Mouse (Mus musculus) granulocyte monocyte progenitor cell, adult 5-6 weeks (primary cell): Measurements from ENCODE around the gene Kcnj6. TPM values are rescaled to one million over a fixed set of nuclear protein-coding genes. Genes with fewer than 3 reads are reported as not detected.

Experiments
- ATAC-seq: replicated peaks from 2 replicates; pipeline ENCODE4 v1.8.0; 2016; ENCODE audit warnings: mild to moderate bottlenecking, moderate TSS enrichment, inconsistent platforms; ENCODE audit not compliant: poor library complexity, severe bottlenecking
- total RNA-seq, 2 experiments: library from RNA; stranded (forward) in 1 of 2; stranded (reverse) in 1 of 2; fragments of 200-712, 200-1000 nt in 1 of 2; fragments of >200 nt in 1 of 2; fragmentation: Nextera tagmentation in 1 of 2; gene quantifications; 2 replicates each; pipeline ENCODE4 v1.2.3; 2014 to 2017

Gene Kcnj6
- total RNA-seq (2014; fragmentation: Nextera tagmentation) (not detected in 2 replicates), total RNA-seq (2017) (not detected in 2 replicates)

GRCm38 (mm10) chr16:94997340-94997849 is at the start of gene Kcnj6:
Kcnj6 (minus strand) TSS chr16:94997701.
- ATAC-seq = peak; percentile 20; the same call in 1 of the 2 replicates

GRCm38 (mm10) chr16:95009937-95010336 is 12.4 kb upstream of the Kcnj6 start:
- ATAC-seq = peak; percentile 87

- ATAC-seq = no peak
These were observed 7.1 kb upstream of the Kcnj6 start for GRCm38 (mm10) chr16:95004599-95004998.

GRCm38 (mm10) chr16:94999551-94999950 is 2.0 kb upstream of the Kcnj6 start:
- ATAC-seq = no peak

- ATAC-seq = no peak
These were observed 1.5 kb upstream of the Kcnj6 start for GRCm38 (mm10) chr16:94999019-94999418.

- ATAC-seq = no peak
These were observed 665 bp downstream of the Kcnj6 start for GRCm38 (mm10) chr16:94996791-94997281.

- ATAC-seq = no peak
These were observed 1.9 kb downstream of the Kcnj6 start for GRCm38 (mm10) chr16:94995542-94996131.

GRCm38 (mm10) chr16:94994924-94995323 is 2.6 kb downstream of the Kcnj6 start:
- ATAC-seq = no peak

- ATAC-seq = no peak
These were observed 3.4 kb downstream of the Kcnj6 start for GRCm38 (mm10) chr16:94994148-94994547.

GRCm38 (mm10) chr16:94990114-94990513 is 7.4 kb downstream of the Kcnj6 start:
- ATAC-seq = no peak

GRCm38 (mm10) chr16:94986731-94987130 is 10.8 kb downstream of the Kcnj6 start:
- no peak for ATAC-seq

- no peak for ATAC-seq
These were observed 13.2 kb downstream of the Kcnj6 start for GRCm38 (mm10) chr16:94984263-94984662.

- no peak for ATAC-seq
These were observed 17.1 kb downstream of the Kcnj6 start for GRCm38 (mm10) chr16:94980374-94980773.

GRCm38 (mm10) chr16:94979499-94979898 is 18.0 kb downstream of the Kcnj6 start:
- no peak for ATAC-seq

GRCm38 (mm10) chr16:94972080-94972855 is 25.2 kb downstream of the Kcnj6 start:
- peak; percentile 69 for ATAC-seq

- peak; percentile 95 for ATAC-seq
These were observed 28.6 kb downstream of the Kcnj6 start for GRCm38 (mm10) chr16:94968941-94969340.

GRCm38 (mm10) chr16:94968472-94968871 is 29.0 kb downstream of the Kcnj6 start:
- ATAC-seq = no peak

GRCm38 (mm10) chr16:94957156-94957828 is 40.2 kb downstream of the Kcnj6 start:
- no peak for ATAC-seq

- ATAC-seq = no peak
These were observed 41.1 kb downstream of the Kcnj6 start for GRCm38 (mm10) chr16:94956410-94956809.

- no peak for ATAC-seq
These were observed 44.2 kb downstream of the Kcnj6 start for GRCm38 (mm10) chr16:94953294-94953693.

- ATAC-seq = no peak
These were observed 48.3 kb downstream of the Kcnj6 start for GRCm38 (mm10) chr16:94949172-94949571.
